Mouse (Mus musculus): ENCODE measurements at regions not wholly inside any gene's neighbourhood (a gene's known extent, or its start where the extent isn't known, plus 50 kb on each side); places are given as distances from the start of the nearest gene placed in this dataset.

- no peak overlapping the region for H3K4me3 ChIP-seq (replicated peaks)
- H3K4me2 ChIP-seq = no peak overlapping the region
- no peaks in the 10 kb centered on the region for H3K9me3 ChIP-seq (replicated peaks)
- ATAC-seq (ENCODE audit: insufficient read depth) = no peak
- H3K4me1 ChIP-seq (replicated peaks) = peaks cover 13% of the 10 kb centered on the region; the same call in 1 of the 2 replicates
- H3K27me3 ChIP-seq = no peaks in the 10 kb centered on the region
- 40% methylated on average over 8 of the region's 8 CpGs for WGBS (ENCODE audit: insufficient replicate concordance)
- H3K36me3 ChIP-seq (replicated peaks) = no peaks in the 10 kb centered on the region
- no peak overlapping the region for H3K9ac ChIP-seq
- H3K27ac ChIP-seq (replicated peaks) = no peak overlapping the region
Observed at GRCm38 (mm10) chr16:76532928-76533217, 159.2 kb upstream of the Nrip1 start.

DNA sequence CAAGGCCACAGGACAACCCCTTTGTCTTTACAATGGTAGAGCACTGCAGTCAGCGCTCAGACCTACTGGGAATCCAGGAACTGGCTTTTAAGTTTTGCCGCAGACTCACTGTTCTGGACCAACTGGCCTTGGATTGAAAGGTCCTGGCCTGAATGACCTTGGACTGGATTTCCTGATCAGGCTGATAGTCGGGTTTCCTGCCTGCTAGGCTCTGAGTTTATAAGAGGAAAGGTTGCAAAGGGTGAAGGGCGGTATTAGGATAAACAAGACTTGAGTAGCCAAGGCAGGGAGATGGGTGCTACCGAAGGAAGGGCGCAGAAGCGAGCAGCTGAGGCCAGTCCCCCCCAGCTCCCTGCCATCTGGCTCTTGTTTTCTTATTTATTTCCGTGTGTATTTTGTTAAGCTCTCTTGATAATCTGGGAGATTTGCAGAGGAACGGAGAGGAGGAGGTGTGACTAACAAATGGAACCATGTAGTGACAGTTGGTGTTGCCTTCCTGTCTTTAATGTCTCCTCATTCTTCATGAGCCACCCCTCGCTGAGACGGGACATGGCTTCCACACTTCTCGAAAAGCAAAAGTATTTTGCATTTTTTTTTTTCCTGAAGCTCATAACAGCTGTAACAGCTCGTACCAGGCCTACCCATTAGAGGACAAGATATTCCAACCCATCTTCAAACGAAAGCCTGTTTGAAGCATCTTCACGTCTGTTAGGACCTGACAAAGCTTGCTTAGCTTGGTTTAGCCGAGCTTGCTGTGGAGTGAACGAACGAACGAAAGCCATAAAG, 158.7 kb upstream of the Nrip1 start:
- Histone ChIP-seq H3K4me2 (no peak overlapping the region; the same call in 1 of the 2 replicates), H3K4me3 (replicated peaks) (no peak overlapping the region), H3K9me3 (replicated peaks) (no peaks in the 10 kb centered on the region), H3K4me1 (replicated peaks) (peaks cover 13% of the 10 kb centered on the region; the same call in 1 of the 2 replicates), H3K9ac (no peak overlapping the region), H3K27me3 (no peaks in the 10 kb centered on the region), H3K27ac (replicated peaks) (no peak overlapping the region), H3K36me3 (replicated peaks) (no peaks in the 10 kb centered on the region)
- WGBS (ENCODE audit: insufficient replicate concordance) = 26% methylated on average over 19 of the region's 19 CpGs
- no peak for ATAC-seq (ENCODE audit: insufficient read depth)

DNA sequence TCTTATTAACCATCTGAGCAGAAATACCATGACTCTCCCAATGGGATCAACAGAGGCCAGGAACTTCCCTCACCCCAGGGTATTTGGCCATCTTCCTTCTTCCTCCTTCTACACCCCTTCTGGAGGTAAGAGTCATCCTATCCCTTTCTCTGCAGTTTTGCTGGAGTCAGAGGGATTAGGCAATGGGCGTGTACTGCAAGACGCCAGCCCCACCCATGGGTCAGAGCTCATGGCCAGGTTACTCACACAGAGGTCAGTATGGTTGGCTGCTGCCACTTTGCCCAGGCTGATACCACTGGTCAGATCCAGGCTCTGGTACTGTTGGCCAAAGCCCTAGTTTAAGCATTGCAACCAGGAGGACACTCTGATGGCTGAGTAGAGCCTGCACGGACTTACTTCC, 157.3 kb upstream of the Nrip1 start:
- 82% methylated on average over 3 of the region's 3 CpGs for WGBS (ENCODE audit: insufficient replicate concordance)
- no peaks in the 10 kb centered on the region for H3K36me3 ChIP-seq (replicated peaks)
- peaks cover 13% of the 10 kb centered on the region; the same call in 1 of the 2 replicates for H3K4me1 ChIP-seq (replicated peaks)

GRCm38 (mm10) chr16:76529613-76530012, 156.0 kb upstream of the Nrip1 start:
- no peak overlapping the region for H3K4me3 ChIP-seq (replicated peaks)
- H3K27me3 ChIP-seq = no peaks in the 10 kb centered on the region
- H3K4me1 ChIP-seq (replicated peaks) = peaks cover 13% of the 10 kb centered on the region; the same call in 1 of the 2 replicates
- H3K9ac ChIP-seq = no peak overlapping the region
- no peak for ATAC-seq (ENCODE audit: insufficient read depth)
- H3K27ac ChIP-seq (replicated peaks) = no peak overlapping the region
- no peak overlapping the region for H3K4me2 ChIP-seq
- WGBS (ENCODE audit: insufficient replicate concordance) = 74% methylated on average over 4 of the region's 4 CpGs
- H3K36me3 ChIP-seq (replicated peaks) = no peaks in the 10 kb centered on the region
- H3K9me3 ChIP-seq (replicated peaks) = no peaks in the 10 kb centered on the region

More for the DNA sequence above, 157.3 kb upstream of the Nrip1 start:
- no peak overlapping the region for H3K4me2 ChIP-seq
- no peak overlapping the region for H3K4me3 ChIP-seq (replicated peaks)
- H3K9ac ChIP-seq = no peak overlapping the region
- no peaks in the 10 kb centered on the region for H3K9me3 ChIP-seq (replicated peaks)
- no peak overlapping the region for H3K27ac ChIP-seq (replicated peaks)
- H3K27me3 ChIP-seq = no peaks in the 10 kb centered on the region
- ATAC-seq (ENCODE audit: insufficient read depth) = no peak

DNA sequence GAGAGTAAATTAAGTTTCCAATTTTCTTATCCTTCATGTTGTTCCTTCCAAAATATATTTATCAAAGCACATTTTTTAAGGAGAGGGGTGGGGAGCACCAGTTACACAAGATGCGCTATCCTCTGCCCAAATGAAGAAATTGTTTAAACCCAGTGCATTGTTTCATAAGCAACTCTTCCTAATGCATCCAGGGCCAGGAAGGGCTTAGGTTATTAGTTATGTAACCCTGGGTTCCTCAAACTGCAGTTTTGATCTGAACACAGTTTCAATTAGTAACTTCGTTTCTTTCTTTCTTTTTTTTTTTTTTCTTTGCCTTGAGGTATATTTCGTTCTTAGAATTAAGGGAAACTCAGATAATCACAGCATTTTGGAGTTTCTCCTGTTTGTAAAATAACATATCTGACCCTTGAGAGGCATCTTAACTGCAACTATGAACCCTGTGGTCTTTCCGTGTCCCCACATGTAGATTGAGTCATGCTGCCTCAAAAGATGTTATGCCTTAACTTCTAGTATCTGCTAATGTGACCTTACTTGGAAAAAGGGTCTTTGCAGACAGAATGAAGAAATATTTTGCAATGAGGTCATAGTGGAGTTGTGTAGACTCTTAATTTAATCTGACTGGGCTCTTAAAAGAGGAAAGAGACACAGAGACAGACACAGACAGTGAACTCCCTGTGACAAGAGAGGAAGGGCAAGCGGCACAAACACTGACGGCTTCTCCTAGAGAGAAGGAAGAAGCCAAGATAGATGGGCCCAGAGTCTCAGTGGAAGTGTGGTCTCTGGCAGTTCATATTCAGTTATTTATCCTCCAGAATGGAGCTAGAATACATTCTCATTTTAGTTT, 153.7 kb upstream of the Nrip1 start:
- no peak overlapping the region for H3K27ac ChIP-seq (replicated peaks)
- no peaks in the 10 kb centered on the region for H3K36me3 ChIP-seq (replicated peaks)
- ATAC-seq (ENCODE audit: insufficient read depth) = no peak
- no peak overlapping the region for H3K4me2 ChIP-seq
- no peak overlapping the region for H3K4me3 ChIP-seq (replicated peaks)
- H3K27me3 ChIP-seq = no peaks in the 10 kb centered on the region
- peaks cover 6% of the 10 kb centered on the region; the same call in 1 of the 2 replicates for H3K4me1 ChIP-seq (replicated peaks)
- no peak overlapping the region for H3K9ac ChIP-seq
- no peaks in the 10 kb centered on the region for H3K9me3 ChIP-seq (replicated peaks)
- WGBS (ENCODE audit: insufficient replicate concordance) = 47% methylated on average over 6 of the region's 6 CpGs

GRCm38 (mm10) chr16:76525563-76525962, 151.9 kb upstream of the Nrip1 start:
- no peak for ATAC-seq (ENCODE audit: insufficient read depth)
- Histone ChIP-seq H3K36me3 (replicated peaks) (no peaks in the 10 kb centered on the region), H3K27me3 (no peaks in the 10 kb centered on the region), H3K9ac (no peak overlapping the region), H3K27ac (replicated peaks) (no peak overlapping the region), H3K9me3 (replicated peaks) (no peaks in the 10 kb centered on the region), H3K4me2 (no peak overlapping the region), H3K4me3 (replicated peaks) (no peak overlapping the region), H3K4me1 (replicated peaks) (no peaks in the 10 kb centered on the region)
- 60% methylated on average over 5 of the region's 5 CpGs for WGBS (ENCODE audit: insufficient replicate concordance)

GRCm38 (mm10) chr16:76524921-76525320, 151.3 kb upstream of the Nrip1 start:
- H3K36me3 ChIP-seq (replicated peaks) = no peaks in the 10 kb centered on the region
- WGBS (ENCODE audit: insufficient replicate concordance) = 56% methylated on average over 4 of the region's 4 CpGs
- no peak overlapping the region for H3K4me2 ChIP-seq
- no peak overlapping the region for H3K9ac ChIP-seq
- H3K4me3 ChIP-seq (replicated peaks) = no peak overlapping the region
- H3K9me3 ChIP-seq (replicated peaks) = no peaks in the 10 kb centered on the region
- H3K27ac ChIP-seq (replicated peaks) = no peak overlapping the region
- no peaks in the 10 kb centered on the region for H3K27me3 ChIP-seq
- ATAC-seq (ENCODE audit: insufficient read depth) = no peak
- H3K4me1 ChIP-seq (replicated peaks) = no peaks in the 10 kb centered on the region

- WGBS (ENCODE audit: insufficient replicate concordance) = 75% methylated on average over 6 of the region's 6 CpGs
- H3K27ac ChIP-seq (replicated peaks) = no peak overlapping the region
- no peaks in the 10 kb centered on the region for H3K27me3 ChIP-seq
- H3K4me3 ChIP-seq (replicated peaks) = no peak overlapping the region
- no peaks in the 10 kb centered on the region for H3K36me3 ChIP-seq (replicated peaks)
- H3K9me3 ChIP-seq (replicated peaks) = no peaks in the 10 kb centered on the region
- no peaks in the 10 kb centered on the region for H3K4me1 ChIP-seq (replicated peaks)
- no peak overlapping the region for H3K9ac ChIP-seq
- no peak overlapping the region for H3K4me2 ChIP-seq
- ATAC-seq (ENCODE audit: insufficient read depth) = no peak
Observed at GRCm38 (mm10) chr16:76521142-76521541, 147.5 kb upstream of the Nrip1 start.

GRCm38 (mm10) chr16:76520643-76520993, 147.0 kb upstream of the Nrip1 start:
- Histone ChIP-seq H3K27me3 (no peaks in the 10 kb centered on the region), H3K4me1 (replicated peaks) (no peaks in the 10 kb centered on the region), H3K4me3 (replicated peaks) (no peak overlapping the region), H3K36me3 (replicated peaks) (no peaks in the 10 kb centered on the region), H3K27ac (replicated peaks) (no peak overlapping the region), H3K4me2 (no peak overlapping the region), H3K9ac (no peak overlapping the region), H3K9me3 (replicated peaks) (no peaks in the 10 kb centered on the region)
- no peak for ATAC-seq (ENCODE audit: insufficient read depth)
- WGBS (ENCODE audit: insufficient replicate concordance) = 49% methylated on average over 3 of the region's 3 CpGs

DNA sequence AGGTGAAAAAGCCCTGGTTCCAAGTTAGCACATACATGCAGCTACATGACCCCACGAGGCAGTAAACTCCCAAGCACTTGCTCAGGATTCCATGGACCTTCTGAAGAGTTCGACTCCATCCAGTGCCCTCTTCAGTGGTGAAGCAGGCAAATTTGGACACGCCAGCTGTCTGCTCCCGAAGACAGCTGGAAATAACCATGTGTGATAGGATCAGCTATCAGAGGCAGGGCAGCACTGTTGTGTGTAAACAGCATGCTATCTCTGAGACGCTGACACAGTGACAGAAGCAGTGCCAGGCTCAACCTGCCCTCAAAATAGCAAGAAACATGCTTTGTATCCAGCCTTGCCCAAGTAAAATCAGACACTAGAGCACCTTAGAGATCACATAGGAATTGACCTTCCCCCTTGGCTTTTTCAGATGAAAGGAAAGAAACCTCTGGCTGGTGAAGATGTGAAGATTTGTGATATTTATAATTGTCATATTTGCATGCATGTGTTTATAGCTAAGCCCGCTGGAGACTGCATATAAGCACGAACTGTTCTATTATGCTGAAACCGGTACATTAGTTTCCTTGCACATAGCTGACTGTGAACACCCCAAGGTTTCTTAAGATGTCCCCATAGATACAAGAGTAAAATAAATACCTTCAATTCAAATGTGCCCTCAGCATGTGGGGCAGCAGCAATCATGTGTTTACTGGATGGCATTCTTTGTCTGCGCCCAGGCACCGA, 146.4 kb upstream of the Nrip1 start:
- H3K9me3 ChIP-seq (replicated peaks) = no peaks in the 10 kb centered on the region
- no peak overlapping the region for H3K4me3 ChIP-seq (replicated peaks)
- no peaks in the 10 kb centered on the region for H3K4me1 ChIP-seq (replicated peaks)
- no peak overlapping the region for H3K27ac ChIP-seq (replicated peaks)
- no peak overlapping the region for H3K4me2 ChIP-seq
- no peak for ATAC-seq (ENCODE audit: insufficient read depth)
- no peaks in the 10 kb centered on the region for H3K36me3 ChIP-seq (replicated peaks)
- no peak overlapping the region for H3K9ac ChIP-seq
- H3K27me3 ChIP-seq = no peaks in the 10 kb centered on the region
- 64% methylated on average over 10 of the region's 10 CpGs for WGBS (ENCODE audit: insufficient replicate concordance)

DNA sequence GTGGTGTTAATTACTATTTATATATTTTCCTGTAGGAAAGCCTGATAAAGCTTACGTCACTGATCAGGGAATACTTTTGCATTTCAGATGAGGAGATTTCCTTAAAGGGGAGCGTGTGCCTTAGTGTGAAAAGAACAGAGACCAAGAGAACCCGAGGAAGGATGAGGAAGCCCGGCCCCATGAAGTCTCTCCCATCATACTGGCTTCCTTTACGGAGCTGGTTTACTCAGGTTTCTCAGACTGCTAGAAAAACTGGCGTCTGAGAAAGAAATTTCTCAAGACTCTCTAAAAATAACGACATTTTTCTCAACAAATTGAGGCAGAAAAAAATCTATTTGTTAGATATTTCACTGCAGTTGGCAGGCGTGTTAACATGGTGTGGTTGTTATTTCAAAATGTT, 137.2 kb upstream of the Nrip1 start:
- Histone ChIP-seq H3K4me3 (replicated peaks) (no peak overlapping the region), H3K4me1 (replicated peaks) (no peaks in the 10 kb centered on the region), H3K9ac (no peak overlapping the region), H3K36me3 (replicated peaks) (no peaks in the 10 kb centered on the region), H3K27me3 (no peaks in the 10 kb centered on the region), H3K4me2 (no peak overlapping the region), H3K27ac (replicated peaks) (no peak overlapping the region), H3K9me3 (replicated peaks) (no peaks in the 10 kb centered on the region)
- ATAC-seq (ENCODE audit: insufficient read depth) = no peak
- 49% methylated on average over 8 of the region's 8 CpGs for WGBS (ENCODE audit: insufficient replicate concordance)

All from liver, embryonic 15.5 days (tissue).